Mouse (Mus musculus) embryo, embryonic 10 days (tissue): ENCODE data around the gene Ambra1.
A peak's percentile ranks its signal among the peaks of the same experiment; 100 is the strongest.
"Not testable (repeated sequence)": the region's sequence is repeated elsewhere in the genome, so short reads cannot be mapped to it uniquely, and the experiment has no call there.

ENCODE experiments used
- DNase-seq: peaks from one replicate; pipeline ENCODE4 v3.0.0-alpha.2; 2015; ENCODE audit warnings: low spot score

The Ambra1 gene

GRCm38 (mm10) chr2:91729971-91730821, at the start of gene Ambra1:
Gene Ambra1 (plus strand): TSS chr2:91730134.
- peak; percentile 96 for DNase-seq

GRCm38 (mm10) chr2:91682850-91683249, 47.1 kb upstream of the Ambra1 start:
- peak; percentile 19 for DNase-seq

GRCm38 (mm10) chr2:91683919-91684318, 46.0 kb upstream of the Ambra1 start:
- DNase-seq, result no peak

GRCm38 (mm10) chr2:91689452-91689851, 40.5 kb upstream of the Ambra1 start:
- no peak for DNase-seq

GRCm38 (mm10) chr2:91695436-91696224, 34.3 kb upstream of the Ambra1 start:
- DNase-seq, result no peak

GRCm38 (mm10) chr2:91696225-91696590, 33.7 kb upstream of the Ambra1 start:
- no peak for DNase-seq

- no peak for DNase-seq
Measured at GRCm38 (mm10) chr2:91699225-91699624, 30.7 kb upstream of the Ambra1 start.

- no peak for DNase-seq
Measured at GRCm38 (mm10) chr2:91701366-91701765, 28.6 kb upstream of the Ambra1 start.

- DNase-seq, result no peak
Measured at GRCm38 (mm10) chr2:91705736-91706135, 24.2 kb upstream of the Ambra1 start.

- no peak for DNase-seq
Measured at GRCm38 (mm10) chr2:91706456-91706855, 23.5 kb upstream of the Ambra1 start.

GRCm38 (mm10) chr2:91708361-91708760, 21.6 kb upstream of the Ambra1 start:
- DNase-seq, result no peak

- DNase-seq, result peak; percentile 97
Measured at GRCm38 (mm10) chr2:91710272-91711234, 19.4 kb upstream of the Ambra1 start, which contains the start of the genes Atg13 and Harbi1. Gene Atg13 (minus strand): TSS chr2:91710576. Gene Harbi1 (plus strand): TSS chr2:91710852.

- DNase-seq, result no peak
Measured at GRCm38 (mm10) chr2:91711256-91711925, 18.5 kb upstream of the Ambra1 start.

- DNase-seq, result no peak
Measured at GRCm38 (mm10) chr2:91714921-91715320, 15.0 kb upstream of the Ambra1 start.

- DNase-seq, result no peak
Measured at GRCm38 (mm10) chr2:91718276-91718675, 11.7 kb upstream of the Ambra1 start.

GRCm38 (mm10) chr2:91723382-91723781, 6.6 kb upstream of the Ambra1 start:
- no peak for DNase-seq

- DNase-seq, result no peak
Measured at GRCm38 (mm10) chr2:91723951-91724350, 6.0 kb upstream of the Ambra1 start.

GRCm38 (mm10) chr2:91724716-91725115, 5.2 kb upstream of the Ambra1 start:
- no peak for DNase-seq

GRCm38 (mm10) chr2:91725476-91725875, 4.5 kb upstream of the Ambra1 start:
- DNase-seq, result not testable (repeated sequence)

GRCm38 (mm10) chr2:91727011-91727410, 2.9 kb upstream of the Ambra1 start:
- DNase-seq, result no peak

GRCm38 (mm10) chr2:91729571-91729970, 363 bp upstream of the Ambra1 start:
- DNase-seq, result no peak
